Mouse (Mus musculus) liver, adult 2 months (tissue): ENCODE results near the gene Ufc1. TPM values are rescaled to one million over a fixed set of nuclear protein-coding genes. Genes with fewer than 3 reads are reported as not detected.

Experiments
- DNase-seq: peaks from one replicate; pipeline ENCODE4 v3.0.0-alpha.2; 2011; ENCODE audit warnings: low read depth, low spot score; ENCODE audit errors: extremely low read depth
- H3K27ac ChIP-seq: fragments of 200-500 bp; replicated peaks from 2 replicates; pipeline ENCODE4 v1.5.1; 2012; ENCODE audit warnings: low read depth, mild to moderate bottlenecking, control low read depth, inconsistent platforms, low read length; ENCODE audit not compliant: insufficient read depth
- H3K27me3 ChIP-seq: fragments of 200-500 bp; 2 replicates; pipeline ENCODE4 v1.6.1; 2012; ENCODE audit warnings: mild to moderate bottlenecking, moderate library complexity, low read length, inconsistent platforms; ENCODE audit not compliant: control insufficient read depth, insufficient read depth
- H3K36me3 ChIP-seq: fragments of 200-500 bp; 2 replicates; pipeline ENCODE4 v1.6.1; 2012; ENCODE audit warnings: low read length, inconsistent platforms; ENCODE audit not compliant: control insufficient read depth, insufficient read depth
- H3K4me1 ChIP-seq: fragments of 200-500 bp; 2 replicates; pipeline ENCODE4 v1.6.1; 2011; ENCODE audit warnings: low read length; ENCODE audit not compliant: control insufficient read depth, insufficient read depth
- H3K4me3 ChIP-seq: fragments of 200-500 bp; 2 replicates; pipeline ENCODE4 v1.5.1; 2011; ENCODE audit warnings: low read depth, mild to moderate bottlenecking, control low read depth, low read length, moderate library complexity; ENCODE audit not compliant: insufficient read depth
- H3K79me2 ChIP-seq: fragments of 200-500 bp; 2 replicates; pipeline ENCODE4 v1.6.1; 2012; ENCODE audit warnings: inconsistent platforms, mild to moderate bottlenecking, low read length, moderate library complexity; ENCODE audit not compliant: control insufficient read depth, insufficient read depth
- H3K9ac ChIP-seq: fragments of 200-500 bp; 2 replicates; pipeline ENCODE4 v1.6.1; 2012; ENCODE audit warnings: low read depth, mild to moderate bottlenecking, control low read depth, inconsistent platforms, low read length
- CTCF ChIP-seq: fragments of 200-500 bp; IDR thresholded peaks from 2 replicates; pipeline ENCODE4 v1.5.1; 2011; ENCODE audit warnings: low read depth, low read length, control low read depth
- POLR2A ChIP-seq: fragments of 200-500 bp; IDR thresholded peaks from 2 replicates; pipeline ENCODE4 v1.6.1; 2011; ENCODE audit warnings: low read length, control low read depth; ENCODE audit not compliant: insufficient read depth; ENCODE audit errors: extremely low read depth
- WGBS: fragments of 180-500 bp; shearing (Covaris S2); methylation state at CpG from one replicate; pipeline ENCODE4 v1.1.7; 2018; 5-methylcytosine and 5-hydroxymethylcytosine counted together
- polyA plus RNA-seq: library from polyadenylated mRNA; depleted of rRNA; stranded (reverse); fragments of >200 nt; gene quantifications from 2 replicates; pipeline ENCODE4 v1.2.3, GENCODE M21; 2012
- total RNA-seq: library from RNA; depleted of rRNA; stranded (reverse); fragments of >200 nt; gene quantifications from 2 replicates; pipeline ENCODE4 v1.2.3, GENCODE M21; 2014

Gene Ufc1
- total and polyA plus RNA-seq, 2 experiments = 30.3 to 103 TPM

DNA sequence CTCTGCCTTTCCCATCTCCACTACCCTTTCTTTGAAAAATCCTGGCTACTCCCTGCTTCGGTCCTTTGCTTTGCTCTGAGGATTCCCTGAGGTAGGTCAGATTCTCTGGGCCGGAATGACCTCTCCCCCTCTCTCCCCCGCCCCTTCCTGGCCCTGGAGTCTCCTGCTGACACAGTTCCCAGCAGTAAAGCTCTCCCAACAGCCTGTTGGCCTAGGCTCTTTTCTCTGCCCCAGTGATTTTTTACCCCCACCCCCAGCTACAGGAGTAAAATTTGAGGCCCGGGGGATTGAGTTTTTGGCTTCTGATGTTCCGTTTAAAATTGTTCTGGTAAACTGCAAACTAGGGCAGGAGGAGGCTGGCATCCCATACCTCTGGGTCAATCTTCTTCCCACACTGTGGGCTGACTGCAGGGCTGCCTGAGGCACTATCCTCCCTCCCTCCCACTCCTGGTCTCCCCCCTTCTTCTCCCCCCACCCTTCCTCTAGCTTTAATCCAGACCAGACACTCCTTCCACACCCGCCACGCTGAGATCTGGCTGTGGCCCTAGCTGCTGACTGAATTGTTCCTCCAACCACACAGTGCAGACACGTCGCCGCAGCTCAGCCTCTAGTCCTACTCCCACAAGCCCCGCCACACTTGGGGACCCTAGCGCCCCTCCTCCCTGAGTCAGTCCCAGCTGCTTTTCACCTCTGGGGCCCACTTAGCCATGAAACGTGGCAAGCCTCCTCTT is 43.1 kb downstream of the Ufc1 start:
- no peak for TF ChIP-seq CTCF
- TF ChIP-seq POLR2A = no peak
- Histone ChIP-seq H3K27me3 (no peaks in the 10 kb centered on the region), H3K4me1 (peaks cover 8% of the 10 kb centered on the region), H3K4me3 (peak overlapping the region; percentile 41; the same call in 1 of the 2 replicates), H3K79me2 (peaks cover under 1% of the 10 kb centered on the region; the same call in 1 of the 2 replicates), H3K27ac (no peak overlapping the region), H3K9ac (peak overlapping the region; percentile 28; the same call in 1 of the 2 replicates), H3K36me3 (no peaks in the 10 kb centered on the region)
- DNase-seq = no peak
- 46% methylated on average over 13 of the region's 13 CpGs for WGBS

GRCm38 (mm10) chr1:171250680-171251593 is 43.9 kb downstream of the Ufc1 start, which contains the start of gene Ndufs2:
TSS of gene Ndufs2 (minus strand) at chr1:171251388.
- 47% methylated on average over 26 of the region's 26 CpGs for WGBS
- Histone ChIP-seq H3K27ac (no peak within 1 kb of the TSS), H3K9ac (peak within 1 kb of the TSS; percentile 28; the same call in 1 of the 2 replicates), H3K79me2 (peaks cover 9% of the 10 kb centered on the region; the same call in 1 of the 2 replicates), H3K4me3 (peak within 1 kb of the TSS; percentile 41), H3K36me3 (no peaks in the 10 kb centered on the region), H3K27me3 (no peaks in the 10 kb centered on the region), H3K4me1 (peaks cover 9% of the 10 kb centered on the region)
- no peak for TF ChIP-seq CTCF
- no peak for TF ChIP-seq POLR2A
- no peak for DNase-seq

- Histone ChIP-seq H3K27me3 (no peaks in the 10 kb centered on the region), H3K27ac (no peak within 1 kb of the TSS), H3K79me2 (peaks cover 9% of the 10 kb centered on the region; the same call in 1 of the 2 replicates), H3K4me1 (peaks cover 10% of the 10 kb centered on the region), H3K4me3 (peak within 1 kb of the TSS; percentile 41), H3K9ac (no peak within 1 kb of the TSS; the same call in 1 of the 2 replicates), H3K36me3 (no peaks in the 10 kb centered on the region; the same call in 1 of the 2 replicates)
- no peak for DNase-seq
- 50% methylated on average over 5 of the region's 5 CpGs for WGBS
- TF ChIP-seq POLR2A = no peak
Observed at GRCm38 (mm10) chr1:171249913-171250600, 44.8 kb downstream of the Ufc1 start, which contains the start of gene Adamts4. TSS of gene Adamts4 (plus strand) at chr1:171250421.

- TF ChIP-seq POLR2A = no peak
- TF ChIP-seq CTCF = no peak
- H3K36me3 ChIP-seq = peaks cover 6% of the 10 kb centered on the region; the same call in 1 of the 2 replicates
- H3K79me2 ChIP-seq = peaks cover 9% of the 10 kb centered on the region; the same call in 1 of the 2 replicates
- WGBS = 74% methylated on average over 3 of the region's 3 CpGs
- no peak overlapping the region for H3K4me3 ChIP-seq
- peaks cover 10% of the 10 kb centered on the region for H3K4me1 ChIP-seq
- DNase-seq = no peak
- H3K27ac ChIP-seq = 0 out of 2 replicates have a peak overlapping the region, but pooled peaks have one; percentile 72
- H3K27me3 ChIP-seq = no peaks in the 10 kb centered on the region
- H3K9ac ChIP-seq = no peak overlapping the region
Observed at GRCm38 (mm10) chr1:171248386-171249226, 46.2 kb downstream of the Ufc1 start.

- peaks cover 10% of the 10 kb centered on the region for H3K4me1 ChIP-seq
Observed at GRCm38 (mm10) chr1:171247916-171248315, 46.9 kb downstream of the Ufc1 start.

More at GRCm38 (mm10) chr1:171247916-171248315, 46.9 kb downstream of the Ufc1 start:
- no peak for DNase-seq
- TF ChIP-seq POLR2A (no peak), CTCF (no peak)
- Histone ChIP-seq H3K79me2 (peaks cover 9% of the 10 kb centered on the region; the same call in 1 of the 2 replicates), H3K4me3 (no peak overlapping the region), H3K9ac (no peak overlapping the region), H3K36me3 (peaks cover 8% of the 10 kb centered on the region), H3K27me3 (no peaks in the 10 kb centered on the region), H3K27ac (peak overlapping the region; percentile 72)
- WGBS = 25% methylated on average over 4 of the region's 4 CpGs
